Mouse (Mus musculus) intestine, embryonic 14.5 days (tissue): ENCODE measurements around the gene Sppl3. TPM values are rescaled to one million over a fixed set of nuclear protein-coding genes. Genes with fewer than 3 reads are reported as not detected.

Experiments
- ATAC-seq: fragments of 200-750 bp; cut with Nextera tagmentation; replicated peaks from 2 replicates; pipeline ENCODE4 v1.8.0; 2017; ENCODE audit warnings: low read depth, moderate number of reproducible peaks, moderate TSS enrichment, moderate library complexity; ENCODE audit not compliant: low FRiP score, low TSS enrichment
- DNase-seq: peaks from one replicate; pipeline ENCODE4 v3.0.0-alpha.2; 2018; ENCODE audit warnings: low spot score
- H3K27ac ChIP-seq: fragments of 300-500 bp; sonication (generic); 2 replicates; pipeline ENCODE4 v1.5.1; 2014; ENCODE audit warnings: low read depth, mild to moderate bottlenecking, control low read depth
- H3K27me3 ChIP-seq: fragments of 300-500 bp; sonication (generic); replicated peaks from 2 replicates; pipeline ENCODE4 v1.6.1; 2014; ENCODE audit warnings: low read length, control low read depth; ENCODE audit not compliant: control insufficient read depth, insufficient read depth
- H3K36me3 ChIP-seq: fragments of 300-500 bp; sonication (generic); 2 replicates; pipeline ENCODE4 v1.6.1; 2014; ENCODE audit warnings: low read length, control low read depth; ENCODE audit not compliant: control insufficient read depth, insufficient read depth
- H3K4me1 ChIP-seq: fragments of 300-500 bp; sonication (generic); replicated peaks from 2 replicates; pipeline ENCODE4 v1.6.1; 2014; ENCODE audit warnings: low read length, control low read depth, mixed read lengths; ENCODE audit not compliant: control insufficient read depth, insufficient read depth
- H3K4me2 ChIP-seq: fragments of 300-500 bp; sonication (generic); 2 replicates; pipeline ENCODE4 v1.6.1; 2014; ENCODE audit warnings: low read length
- H3K4me3 ChIP-seq: fragments of 300-500 bp; sonication (generic); 2 replicates; pipeline ENCODE4 v1.5.1; 2014; ENCODE audit warnings: low read depth, low read length, control low read depth, mixed read lengths
- H3K9ac ChIP-seq: fragments of 300-500 bp; sonication (generic); 2 replicates; pipeline ENCODE4 v1.6.1; 2014; ENCODE audit warnings: mild to moderate bottlenecking, low read length
- H3K9me3 ChIP-seq: fragments of 300-500 bp; sonication (generic); 2 replicates; pipeline ENCODE4 v1.6.1; 2016; ENCODE audit warnings: low read length, control low read depth; ENCODE audit not compliant: control insufficient read depth
- WGBS: fragments of 180-500 bp; shearing (Covaris S2); extraction: QIAGEN DNeasy Blood & Tissue Kit; methylation state at CpG from one replicate; pipeline ENCODE4 v1.1.7; 2014; 5-methylcytosine and 5-hydroxymethylcytosine counted together
- polyA plus RNA-seq: library from polyadenylated mRNA; unstranded; fragments of >200 nt; fragmentation: Nextera tagmentation; extraction: Ambion mirVana; gene quantifications from 2 replicates; pipeline ENCODE4 v1.2.1, GENCODE M21; 2014

Gene Sppl3
- polyA plus RNA-seq, 1 experiment from 2014 or later: 21.5 TPM

GRCm38 (mm10) chr5:115055418-115055817, 44.5 kb downstream of the Sppl3 start:
- 78% methylated on average over 6 of the region's 6 CpGs for WGBS
- Histone ChIP-seq H3K9me3 (no peaks in the 10 kb centered on the region), H3K27ac (no peak overlapping the region), H3K4me2 (no peak overlapping the region), H3K4me1 (peaks cover 10% of the 10 kb centered on the region; the same call in 1 of the 2 replicates), H3K36me3 (no peaks in the 10 kb centered on the region), H3K27me3 (no peaks in the 10 kb centered on the region), H3K9ac (no peak overlapping the region), H3K4me3 (no peak overlapping the region)
- no peak for DNase-seq
- no peak for ATAC-seq

GRCm38 (mm10) chr5:115057153-115057552, 46.2 kb downstream of the Sppl3 start:
- DNase-seq: no peak
- no peak overlapping the region for H3K27ac ChIP-seq
- 96% methylated on average over 4 of the region's 4 CpGs for WGBS

GRCm38 (mm10) chr5:115058584-115059297, 47.8 kb downstream of the Sppl3 start:
- H3K27ac ChIP-seq: no peak overlapping the region

More at GRCm38 (mm10) chr5:115057153-115057552, 46.2 kb downstream of the Sppl3 start:
- no peak overlapping the region for H3K4me2 ChIP-seq
- peaks cover 5% of the 10 kb centered on the region; the same call in 1 of the 2 replicates for H3K36me3 ChIP-seq
- no peak overlapping the region for H3K4me3 ChIP-seq
- H3K9me3 ChIP-seq: no peaks in the 10 kb centered on the region
- no peak for ATAC-seq
- H3K9ac ChIP-seq: no peak overlapping the region
- no peaks in the 10 kb centered on the region for H3K27me3 ChIP-seq
- peaks cover 7% of the 10 kb centered on the region; the same call in 1 of the 2 replicates for H3K4me1 ChIP-seq

GRCm38 (mm10) chr5:115060067-115060695, 49.2 kb downstream of the Sppl3 start:
- no peak overlapping the region for H3K4me3 ChIP-seq
- no peak overlapping the region for H3K9ac ChIP-seq
- WGBS: 84% methylated on average over 8 of the region's 8 CpGs
- no peak overlapping the region for H3K27ac ChIP-seq
- H3K27me3 ChIP-seq: no peaks in the 10 kb centered on the region
- no peak for ATAC-seq
- no peaks in the 10 kb centered on the region for H3K4me1 ChIP-seq
- H3K9me3 ChIP-seq: no peaks in the 10 kb centered on the region
- DNase-seq: no peak
- peaks cover 21% of the 10 kb centered on the region for H3K36me3 ChIP-seq
- H3K4me2 ChIP-seq: no peak overlapping the region

More at GRCm38 (mm10) chr5:115058584-115059297, 47.8 kb downstream of the Sppl3 start:
- 75% methylated on average over 7 of the region's 7 CpGs for WGBS
- no peak for ATAC-seq
- Histone ChIP-seq H3K27me3 (no peaks in the 10 kb centered on the region), H3K4me3 (no peak overlapping the region), H3K9me3 (no peaks in the 10 kb centered on the region), H3K4me2 (no peak overlapping the region), H3K36me3 (peaks cover 15% of the 10 kb centered on the region), H3K4me1 (no peaks in the 10 kb centered on the region), H3K9ac (no peak overlapping the region)
- DNase-seq: no peak

- Histone ChIP-seq H3K36me3 (peaks cover 21% of the 10 kb centered on the region), H3K4me1 (no peaks in the 10 kb centered on the region), H3K9ac (no peak overlapping the region), H3K4me3 (no peak overlapping the region), H3K9me3 (no peaks in the 10 kb centered on the region), H3K27ac (no peak overlapping the region), H3K27me3 (no peaks in the 10 kb centered on the region), H3K4me2 (no peak overlapping the region)
- ATAC-seq (no peak), DNase-seq (no peak)
- 89% methylated on average over 3 of the region's 3 CpGs for WGBS
Measured at GRCm38 (mm10) chr5:115060977-115061376, 50.0 kb downstream of the Sppl3 start.

GRCm38 (mm10) chr5:115062566-115062965, 51.6 kb downstream of the Sppl3 start:
- DNase-seq (no peak), ATAC-seq (no peak)
- H3K27me3 ChIP-seq: no peaks in the 10 kb centered on the region
- no peak overlapping the region for H3K9ac ChIP-seq
- no peak overlapping the region for H3K4me2 ChIP-seq
- H3K36me3 ChIP-seq: peaks cover 21% of the 10 kb centered on the region
- H3K4me1 ChIP-seq: no peaks in the 10 kb centered on the region
- no peaks in the 10 kb centered on the region for H3K9me3 ChIP-seq
- WGBS: 81% methylated on average over 1 of the region's 1 CpGs
- H3K27ac ChIP-seq: no peak overlapping the region
- H3K4me3 ChIP-seq: no peak overlapping the region

GRCm38 (mm10) chr5:115063391-115063790, 52.5 kb downstream of the Sppl3 start:
- no peak for DNase-seq
- H3K36me3 ChIP-seq: peaks cover 21% of the 10 kb centered on the region

GRCm38 (mm10) chr5:115066245-115066644, 55.3 kb downstream of the Sppl3 start:
- H3K36me3 ChIP-seq: peaks cover 21% of the 10 kb centered on the region
- no peak overlapping the region for H3K9ac ChIP-seq
- no peak overlapping the region for H3K4me2 ChIP-seq
- no peak overlapping the region for H3K27ac ChIP-seq
- H3K4me1 ChIP-seq: peaks cover 3% of the 10 kb centered on the region; the same call in 1 of the 2 replicates
- WGBS: 75% methylated on average over 4 of the region's 4 CpGs
- no peaks in the 10 kb centered on the region for H3K9me3 ChIP-seq
- no peak for DNase-seq
- no peaks in the 10 kb centered on the region for H3K27me3 ChIP-seq
- H3K4me3 ChIP-seq: no peak overlapping the region
- ATAC-seq: no peak

More at GRCm38 (mm10) chr5:115063391-115063790, 52.5 kb downstream of the Sppl3 start:
- no peak overlapping the region for H3K27ac ChIP-seq
- no peak overlapping the region for H3K4me3 ChIP-seq
- H3K9me3 ChIP-seq: no peaks in the 10 kb centered on the region
- no peaks in the 10 kb centered on the region for H3K4me1 ChIP-seq
- H3K27me3 ChIP-seq: no peaks in the 10 kb centered on the region
- H3K9ac ChIP-seq: no peak overlapping the region
- ATAC-seq: no peak
- WGBS: 92% methylated on average over 7 of the region's 7 CpGs
- H3K4me2 ChIP-seq: no peak overlapping the region
